Mouse (Mus musculus) intestine, embryonic 14.5 days (tissue): ENCODE measurements around the gene Pklr. TPM values are rescaled to one million over a fixed set of nuclear protein-coding genes. Genes with fewer than 3 reads are reported as not detected.

ENCODE experiments used
- ATAC-seq: fragments of 200-750 bp; cut with Nextera tagmentation; replicated peaks from 2 replicates; pipeline ENCODE4 v1.8.0; 2017; ENCODE audit warnings: low read depth, moderate number of reproducible peaks, moderate TSS enrichment, moderate library complexity; ENCODE audit not compliant: low FRiP score, low TSS enrichment
- DNase-seq: peaks from one replicate; pipeline ENCODE4 v3.0.0-alpha.2; 2018; ENCODE audit warnings: low spot score
- H3K27ac ChIP-seq: fragments of 300-500 bp; sonication (generic); 2 replicates; pipeline ENCODE4 v1.5.1; 2014; ENCODE audit warnings: low read depth, mild to moderate bottlenecking, control low read depth
- H3K27me3 ChIP-seq: fragments of 300-500 bp; sonication (generic); replicated peaks from 2 replicates; pipeline ENCODE4 v1.6.1; 2014; ENCODE audit warnings: low read length, control low read depth; ENCODE audit not compliant: control insufficient read depth, insufficient read depth
- H3K36me3 ChIP-seq: fragments of 300-500 bp; sonication (generic); 2 replicates; pipeline ENCODE4 v1.6.1; 2014; ENCODE audit warnings: low read length, control low read depth; ENCODE audit not compliant: control insufficient read depth, insufficient read depth
- H3K4me1 ChIP-seq: fragments of 300-500 bp; sonication (generic); replicated peaks from 2 replicates; pipeline ENCODE4 v1.6.1; 2014; ENCODE audit warnings: low read length, control low read depth, mixed read lengths; ENCODE audit not compliant: control insufficient read depth, insufficient read depth
- H3K4me2 ChIP-seq: fragments of 300-500 bp; sonication (generic); 2 replicates; pipeline ENCODE4 v1.6.1; 2014; ENCODE audit warnings: low read length
- H3K4me3 ChIP-seq: fragments of 300-500 bp; sonication (generic); 2 replicates; pipeline ENCODE4 v1.5.1; 2014; ENCODE audit warnings: low read depth, low read length, control low read depth, mixed read lengths
- H3K9ac ChIP-seq: fragments of 300-500 bp; sonication (generic); 2 replicates; pipeline ENCODE4 v1.6.1; 2014; ENCODE audit warnings: mild to moderate bottlenecking, low read length
- H3K9me3 ChIP-seq: fragments of 300-500 bp; sonication (generic); 2 replicates; pipeline ENCODE4 v1.6.1; 2016; ENCODE audit warnings: low read length, control low read depth; ENCODE audit not compliant: control insufficient read depth
- WGBS: fragments of 180-500 bp; shearing (Covaris S2); extraction: QIAGEN DNeasy Blood & Tissue Kit; methylation state at CpG from one replicate; pipeline ENCODE4 v1.1.7; 2014; 5-methylcytosine and 5-hydroxymethylcytosine counted together
- polyA plus RNA-seq: library from polyadenylated mRNA; unstranded; fragments of >200 nt; fragmentation: Nextera tagmentation; extraction: Ambion mirVana; gene quantifications from 2 replicates; pipeline ENCODE4 v1.2.1, GENCODE M21; 2014

Gene Pklr
- polyA plus RNA-seq, 1 experiment from 2014 or later: 13.3 TPM

DNA sequence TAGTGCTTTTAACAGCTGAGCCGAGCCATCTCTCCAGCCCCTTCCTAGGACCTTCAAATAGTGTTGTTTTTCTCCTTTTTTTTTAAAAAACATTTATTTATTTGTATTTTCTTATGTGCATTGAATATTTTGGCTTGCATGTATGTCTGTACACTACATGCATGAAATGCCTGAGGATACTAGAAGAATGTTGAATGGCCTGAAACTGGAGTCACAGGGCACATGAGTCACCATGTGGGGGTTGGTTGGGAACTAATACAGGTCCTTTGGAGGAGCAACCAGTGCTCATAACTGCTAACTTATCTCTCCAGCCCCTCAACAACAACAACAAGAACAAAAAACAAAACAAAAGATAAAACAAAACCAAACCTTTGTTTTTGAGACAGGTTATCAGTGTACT lies 27.2 kb downstream of the Pklr start:
- ATAC-seq (no peak), DNase-seq (no peak)
- Histone ChIP-seq H3K4me2 (no peak overlapping the region), H3K27ac (no peak overlapping the region), H3K4me1 (peaks cover 20% of the 10 kb centered on the region), H3K27me3 (no peaks in the 10 kb centered on the region; the same call in 1 of the 2 replicates), H3K36me3 (peaks cover 15% of the 10 kb centered on the region), H3K9me3 (no peaks in the 10 kb centered on the region), H3K4me3 (no peak overlapping the region), H3K9ac (no peak overlapping the region)
- WGBS: 76% methylated on average over 1 of the region's 1 CpGs

DNA sequence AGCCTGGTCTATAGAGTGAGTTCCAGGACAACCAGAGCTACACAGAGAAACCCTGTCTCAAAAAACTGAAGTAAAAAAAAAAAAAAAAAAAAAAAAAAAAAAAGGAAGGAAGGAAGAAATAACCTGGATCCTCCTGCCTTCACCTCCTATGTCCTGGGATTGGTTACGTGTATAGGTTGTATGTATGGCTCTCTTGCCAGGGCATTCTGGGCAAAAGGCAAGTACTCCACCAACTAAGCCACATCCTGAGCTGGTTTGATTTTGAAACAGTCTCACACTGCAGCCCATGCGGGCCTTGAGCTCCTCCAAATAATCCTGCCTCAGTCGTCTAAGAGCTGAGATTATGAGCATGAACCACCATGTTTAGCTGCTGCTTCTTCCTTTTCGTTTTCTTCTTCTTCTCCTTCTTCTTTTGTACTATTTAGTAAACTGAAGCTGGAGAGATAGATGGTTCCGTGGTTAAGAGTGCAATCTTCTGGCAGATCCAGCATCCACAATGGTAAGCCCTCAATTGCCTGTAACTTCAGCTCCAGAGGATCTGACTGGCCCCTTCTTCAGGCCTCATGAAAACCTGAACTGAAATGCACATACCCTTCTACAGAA lies 27.8 kb downstream of the Pklr start:
- Histone ChIP-seq H3K4me3 (peak overlapping the region; percentile 90), H3K4me1 (peaks cover 20% of the 10 kb centered on the region), H3K27me3 (no peaks in the 10 kb centered on the region; the same call in 1 of the 2 replicates), H3K9ac (no peak overlapping the region; the same call in 1 of the 2 replicates), H3K4me2 (peak overlapping the region; percentile 92), H3K9me3 (no peaks in the 10 kb centered on the region), H3K27ac (no peak overlapping the region), H3K36me3 (peaks cover 21% of the 10 kb centered on the region)
- ATAC-seq (no peak), DNase-seq (no peak)
- WGBS: 65% methylated on average over 5 of the region's 5 CpGs

DNA sequence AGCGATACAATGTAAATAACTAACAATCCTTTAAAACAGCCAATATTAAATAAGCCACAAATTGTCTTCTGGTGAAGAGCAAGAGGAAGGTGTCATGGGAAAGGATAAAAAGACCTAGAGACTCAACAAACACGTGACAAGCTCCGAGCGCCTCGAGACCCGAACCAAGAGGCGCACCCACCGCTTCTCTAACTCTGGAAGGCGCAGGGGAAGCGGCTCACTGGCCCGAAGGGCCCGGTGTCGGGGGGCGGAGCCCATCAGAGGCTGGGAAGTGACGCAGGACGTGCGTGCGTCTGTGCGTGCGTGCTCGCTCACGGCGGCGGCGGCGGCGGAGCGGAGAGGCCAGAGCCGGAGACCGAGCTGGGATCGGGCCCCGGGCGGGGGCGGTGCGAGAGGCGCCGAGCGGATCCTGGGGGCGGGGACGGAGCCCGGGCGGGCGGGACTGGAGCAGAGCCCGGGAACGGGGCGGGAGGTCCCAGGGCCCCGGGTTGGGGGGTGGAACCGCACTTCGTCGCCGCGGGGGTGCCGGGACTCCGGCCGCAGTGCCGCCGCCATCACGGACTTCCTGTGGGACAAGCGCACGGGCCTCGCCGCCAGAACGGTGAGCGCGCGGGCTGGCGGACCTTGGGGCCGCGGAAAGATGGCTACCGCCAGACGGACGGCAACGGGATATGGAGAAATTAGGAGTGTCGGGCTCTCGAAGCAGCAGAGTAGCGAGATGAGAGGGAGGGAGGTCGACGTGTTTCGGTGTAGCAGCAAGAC lies 28.7 kb downstream of the Pklr start, which contains the start of gene Clk2:
Gene Clk2 (plus strand): TSS at position 290 of the 762 bp plus-strand sequence.
- Histone ChIP-seq H3K4me2 (peak within 1 kb of the TSS; percentile 92), H3K4me3 (peak within 1 kb of the TSS; percentile 90), H3K9ac (peak within 1 kb of the TSS; percentile 96), H3K27ac (peak within 1 kb of the TSS; percentile 93), H3K27me3 (no peaks in the 10 kb centered on the region), H3K4me1 (peaks cover 16% of the 10 kb centered on the region), H3K36me3 (peaks cover 30% of the 10 kb centered on the region), H3K9me3 (no peaks in the 10 kb centered on the region)
- WGBS: under 1% methylated on average over 73 of the region's 79 CpGs
- DNase-seq (peak; percentile 95), ATAC-seq (peak; percentile 95)

DNA sequence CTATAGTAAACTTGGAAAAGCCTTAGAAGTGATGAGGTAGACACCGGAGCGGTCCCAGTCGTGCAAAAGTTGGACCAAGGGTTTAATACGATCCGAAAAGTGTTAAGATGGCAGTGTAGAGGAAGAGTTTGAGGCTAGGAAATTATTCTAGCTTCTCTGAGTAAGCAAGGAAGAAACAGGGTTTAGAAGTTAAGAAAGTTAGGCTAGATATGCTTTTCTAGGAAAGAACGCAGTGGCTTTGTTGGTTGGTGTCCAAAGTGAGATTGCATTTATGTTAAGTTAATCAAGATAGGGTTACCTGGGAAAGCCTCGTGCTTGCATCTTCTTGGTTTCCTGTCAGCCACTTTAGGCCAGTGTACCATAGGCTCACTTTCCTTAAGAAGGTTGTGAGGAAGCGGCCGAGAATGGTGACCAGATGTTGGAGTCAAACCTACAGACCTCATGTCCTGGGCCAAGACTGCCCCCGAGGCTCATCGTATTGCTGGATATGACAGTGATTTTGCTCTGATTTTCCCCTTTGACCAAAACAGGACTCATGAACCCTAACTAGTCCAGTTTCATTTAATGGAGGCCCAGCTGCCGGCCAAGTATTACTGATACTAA lies 29.4 kb downstream of the Pklr start:
- Histone ChIP-seq H3K36me3 (peaks cover 37% of the 10 kb centered on the region), H3K4me3 (peak overlapping the region; percentile 90), H3K4me1 (peaks cover 16% of the 10 kb centered on the region), H3K27ac (peak overlapping the region; percentile 93), H3K27me3 (no peaks in the 10 kb centered on the region), H3K9ac (peak overlapping the region; percentile 96), H3K4me2 (peak overlapping the region; percentile 92), H3K9me3 (no peaks in the 10 kb centered on the region)
- 22% methylated on average over 12 of the region's 12 CpGs for WGBS
- no peak for ATAC-seq
- DNase-seq: no peak

DNA sequence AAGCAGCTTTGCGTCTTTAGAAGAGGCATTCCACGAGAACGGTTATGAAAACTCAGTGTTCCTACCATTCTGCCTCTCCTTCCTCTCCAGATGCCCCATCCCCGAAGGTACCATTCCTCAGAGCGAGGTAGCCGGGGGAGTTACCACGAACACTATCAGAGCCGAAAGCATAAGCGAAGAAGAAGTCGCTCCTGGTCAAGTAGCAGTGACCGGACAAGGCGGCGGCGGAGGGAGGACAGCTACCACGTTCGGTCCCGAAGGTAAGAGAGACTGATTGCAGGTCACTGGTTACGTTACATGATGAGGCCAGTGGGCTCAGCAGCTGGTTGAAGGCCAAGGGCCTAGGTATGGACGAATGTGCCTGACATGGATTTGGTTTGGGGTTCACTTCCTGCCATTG lies 31.0 kb downstream of the Pklr start:
- Histone ChIP-seq H3K9ac (no peak overlapping the region), H3K4me3 (no peak overlapping the region), H3K4me2 (no peak overlapping the region), H3K9me3 (no peaks in the 10 kb centered on the region), H3K4me1 (peaks cover 16% of the 10 kb centered on the region), H3K36me3 (peaks cover 52% of the 10 kb centered on the region), H3K27me3 (no peaks in the 10 kb centered on the region), H3K27ac (no peak overlapping the region)
- 96% methylated on average over 19 of the region's 19 CpGs for WGBS
- DNase-seq: no peak
- ATAC-seq: no peak

DNA sequence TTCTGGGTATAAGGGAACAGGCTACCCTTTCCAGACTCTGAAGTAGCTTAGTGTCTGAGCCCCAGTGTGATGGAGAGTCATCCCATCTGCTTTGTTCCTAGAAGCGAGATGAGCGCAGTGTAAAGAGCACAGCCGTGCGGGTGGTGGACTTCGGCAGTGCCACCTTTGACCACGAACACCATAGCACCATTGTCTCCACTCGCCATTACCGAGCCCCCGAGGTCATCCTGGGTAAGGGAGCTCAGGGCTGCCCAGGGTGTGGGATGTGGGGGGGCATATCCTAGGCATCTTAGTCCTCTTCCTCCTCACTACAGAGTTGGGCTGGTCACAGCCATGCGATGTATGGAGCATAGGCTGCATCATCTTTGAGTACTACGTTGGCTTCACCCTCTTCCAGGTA lies 38.9 kb downstream of the Pklr start:
- Histone ChIP-seq H3K9me3 (no peaks in the 10 kb centered on the region), H3K36me3 (peaks cover 77% of the 10 kb centered on the region), H3K4me3 (no peak overlapping the region), H3K27ac (no peak overlapping the region), H3K9ac (no peak overlapping the region), H3K4me1 (peaks cover 12% of the 10 kb centered on the region), H3K4me2 (no peak overlapping the region), H3K27me3 (no peaks in the 10 kb centered on the region)
- no peak for DNase-seq
- no peak for ATAC-seq
- WGBS: 88% methylated on average over 11 of the region's 11 CpGs

DNA sequence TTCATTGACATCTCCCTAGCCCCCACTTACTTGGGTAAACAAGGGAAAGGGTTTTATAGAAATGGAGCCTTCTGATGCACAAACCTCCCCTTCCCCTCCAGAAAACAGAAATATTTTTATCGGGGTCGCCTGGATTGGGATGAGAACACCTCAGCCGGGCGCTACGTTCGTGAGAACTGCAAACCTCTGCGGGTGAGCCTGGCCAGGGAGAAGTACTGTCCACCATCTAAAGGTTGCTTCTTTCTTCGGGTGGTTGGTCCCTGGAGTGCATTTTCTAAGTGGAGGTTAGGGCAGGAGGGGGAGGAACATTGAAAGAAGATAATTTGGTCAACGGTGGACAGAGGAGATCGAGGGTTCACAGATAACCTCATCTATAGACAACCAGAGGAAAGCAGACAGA lies 39.6 kb downstream of the Pklr start:
- no peaks in the 10 kb centered on the region for H3K27me3 ChIP-seq
- ATAC-seq (no peak), DNase-seq (no peak)
- H3K36me3 ChIP-seq: peaks cover 77% of the 10 kb centered on the region
- H3K9ac ChIP-seq: no peak overlapping the region
- H3K4me1 ChIP-seq: peaks cover 12% of the 10 kb centered on the region
- no peaks in the 10 kb centered on the region for H3K9me3 ChIP-seq
- WGBS: 91% methylated on average over 10 of the region's 10 CpGs
- H3K4me2 ChIP-seq: no peak overlapping the region
- no peak overlapping the region for H3K4me3 ChIP-seq
- H3K27ac ChIP-seq: no peak overlapping the region

DNA sequence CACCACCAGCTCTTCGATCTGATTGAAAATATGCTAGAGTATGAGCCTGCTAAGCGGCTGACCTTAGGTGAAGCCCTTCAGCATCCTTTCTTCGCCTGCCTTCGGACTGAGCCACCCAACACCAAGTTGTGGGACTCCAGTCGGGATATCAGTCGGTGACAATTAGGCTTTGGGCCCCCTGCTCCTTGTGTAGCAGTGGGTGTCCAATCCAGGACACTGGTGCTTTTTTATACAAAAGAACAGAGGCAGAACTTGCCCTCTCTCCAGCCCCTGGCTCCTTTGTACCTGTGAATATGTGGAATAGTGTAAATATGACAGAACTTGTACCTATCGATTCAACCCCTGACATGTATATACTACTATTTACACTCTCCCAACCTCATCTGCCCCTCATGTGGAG lies 40.5 kb downstream of the Pklr start:
- Histone ChIP-seq H3K9ac (no peak overlapping the region), H3K4me1 (peaks cover 12% of the 10 kb centered on the region), H3K27ac (no peak overlapping the region), H3K4me2 (no peak overlapping the region), H3K27me3 (no peaks in the 10 kb centered on the region), H3K9me3 (no peaks in the 10 kb centered on the region), H3K36me3 (peaks cover 77% of the 10 kb centered on the region), H3K4me3 (no peak overlapping the region)
- DNase-seq (no peak), ATAC-seq (no peak)
- 83% methylated on average over 7 of the region's 7 CpGs for WGBS
